Mouse (Mus musculus) bone marrow, adult 2 months (tissue): ENCODE data around the gene Pcsk5. TPM values are rescaled to one million over a fixed set of nuclear protein-coding genes. Genes with fewer than 3 reads are reported as not detected.

Experiments used
- H3K27ac ChIP-seq: fragments of 200-500 bp; 2 replicates; pipeline ENCODE4 v1.5.1; 2012; ENCODE audit warnings: low read depth, mild to moderate bottlenecking, control low read depth, inconsistent platforms, low read length; ENCODE audit not compliant: control insufficient read depth, poor library complexity, insufficient read depth
- H3K4me1 ChIP-seq: fragments of 200-500 bp; 2 replicates; pipeline ENCODE4 v1.6.1; 2011; ENCODE audit warnings: low read length; ENCODE audit not compliant: control insufficient read depth, insufficient read depth
- H3K4me3 ChIP-seq: fragments of 200-500 bp; replicated peaks from 2 replicates; pipeline ENCODE3; 2011; ENCODE audit warnings: mild to moderate bottlenecking, low read depth, low read length, control low read depth; ENCODE audit not compliant: control insufficient read depth
- CTCF ChIP-seq: fragments of 200-500 bp; IDR thresholded peaks from 2 replicates; pipeline ENCODE4 v1.5.1; 2011; ENCODE audit warnings: low read length, control low read depth; ENCODE audit not compliant: control insufficient read depth, insufficient read depth
- POLR2A ChIP-seq: fragments of 200-500 bp; IDR thresholded peaks from 2 replicates; pipeline ENCODE4 v1.6.1; 2011; ENCODE audit warnings: low read depth, mild to moderate bottlenecking, control low read depth, low read length, borderline replicate concordance; ENCODE audit not compliant: control insufficient read depth
- WGBS: fragments of 180-500 bp; shearing (Covaris S2); methylation state at CpG from one replicate; pipeline ENCODE4 v1.1.7; 2018; 5-methylcytosine and 5-hydroxymethylcytosine counted together
- polyA plus RNA-seq: library from polyadenylated mRNA; stranded (reverse); fragments of >200 nt; gene quantifications from 2 replicates; pipeline ENCODE4 v1.2.4, GENCODE M21; 2011; ENCODE audit warnings: low replicate concordance; ENCODE audit not compliant: missing spikeins, insufficient read depth, insufficient read length

The Pcsk5 gene
- polyA plus RNA-seq, 1 experiment, result 0.90 TPM

DNA sequence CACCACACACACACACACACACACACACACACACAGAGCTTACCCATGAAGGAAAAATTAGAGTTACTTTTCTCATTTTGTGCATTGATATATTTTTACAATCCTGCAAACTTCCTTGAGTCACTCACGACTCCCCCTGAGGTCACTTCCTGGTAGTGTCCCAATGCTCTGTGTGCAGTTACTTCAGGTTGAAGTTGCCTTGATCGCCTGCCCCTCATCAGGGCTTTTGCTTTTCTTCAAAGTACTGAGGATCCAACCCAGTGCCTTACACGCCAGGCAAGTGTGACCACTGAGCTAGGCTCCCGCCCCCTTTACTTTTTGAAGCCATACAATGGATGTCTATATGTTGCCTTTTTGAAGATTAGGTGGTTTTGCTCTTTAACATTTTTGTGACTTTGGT is 437.5 kb downstream of the Pcsk5 start:
- TF ChIP-seq POLR2A (no peak), CTCF (no peak)
- Histone ChIP-seq H3K4me3 (no peak overlapping the region), H3K4me1 (peaks cover 1% of the 10 kb centered on the region; the same call in 1 of the 2 replicates), H3K27ac (no peak overlapping the region)
- WGBS, result 76% methylated on average over 4 of the region's 4 CpGs

DNA sequence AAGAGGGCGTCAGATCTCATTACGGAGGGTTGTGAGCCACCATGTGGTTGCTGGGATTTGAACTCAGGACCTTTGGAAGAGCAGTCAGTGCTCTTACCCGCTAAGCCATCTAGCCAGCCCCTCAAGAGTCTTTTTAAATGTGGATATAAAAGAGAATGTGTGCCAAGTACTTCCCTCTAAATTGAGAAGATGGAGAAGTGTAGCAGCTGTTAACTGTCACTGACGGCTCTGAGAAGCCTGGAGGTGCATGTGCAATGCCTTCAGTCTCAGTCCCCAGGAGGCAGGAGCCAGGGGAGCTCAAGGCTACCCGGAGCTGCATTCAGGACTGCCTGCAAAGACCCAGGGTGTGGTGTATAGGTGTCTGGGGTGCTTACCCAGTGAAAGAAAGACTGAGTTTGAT is 439.5 kb downstream of the Pcsk5 start:
- WGBS, result 74% methylated on average over 5 of the region's 5 CpGs
- H3K4me1 ChIP-seq, result peaks cover 1% of the 10 kb centered on the region; the same call in 1 of the 2 replicates
- no peak overlapping the region for H3K27ac ChIP-seq
- TF ChIP-seq CTCF (no peak), POLR2A (no peak)
- no peak overlapping the region for H3K4me3 ChIP-seq

DNA sequence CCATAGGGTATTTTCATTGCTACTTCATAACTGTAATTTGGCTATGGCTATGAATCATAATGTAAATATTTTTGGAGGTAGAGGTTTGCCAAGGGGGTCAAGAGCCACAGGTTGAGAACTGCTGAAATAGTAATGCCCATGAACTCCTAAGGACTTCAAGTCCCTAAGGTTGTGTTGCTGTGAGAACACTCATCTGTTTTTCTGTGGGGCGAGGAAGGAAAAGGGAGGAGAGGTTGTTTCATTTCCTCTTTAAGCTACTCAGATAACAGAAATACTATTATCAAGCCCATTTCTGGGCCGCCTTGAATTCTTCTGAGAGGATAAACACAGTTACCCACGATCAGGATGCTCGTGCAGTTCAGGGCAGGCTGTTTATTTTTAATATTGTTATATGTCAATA is 440.6 kb downstream of the Pcsk5 start:
- no peak overlapping the region for H3K27ac ChIP-seq
- TF ChIP-seq POLR2A (no peak), CTCF (no peak)
- peaks cover 1% of the 10 kb centered on the region; the same call in 1 of the 2 replicates for H3K4me1 ChIP-seq
- WGBS, result 33% methylated on average over 4 of the region's 4 CpGs
- H3K4me3 ChIP-seq, result no peak overlapping the region

DNA sequence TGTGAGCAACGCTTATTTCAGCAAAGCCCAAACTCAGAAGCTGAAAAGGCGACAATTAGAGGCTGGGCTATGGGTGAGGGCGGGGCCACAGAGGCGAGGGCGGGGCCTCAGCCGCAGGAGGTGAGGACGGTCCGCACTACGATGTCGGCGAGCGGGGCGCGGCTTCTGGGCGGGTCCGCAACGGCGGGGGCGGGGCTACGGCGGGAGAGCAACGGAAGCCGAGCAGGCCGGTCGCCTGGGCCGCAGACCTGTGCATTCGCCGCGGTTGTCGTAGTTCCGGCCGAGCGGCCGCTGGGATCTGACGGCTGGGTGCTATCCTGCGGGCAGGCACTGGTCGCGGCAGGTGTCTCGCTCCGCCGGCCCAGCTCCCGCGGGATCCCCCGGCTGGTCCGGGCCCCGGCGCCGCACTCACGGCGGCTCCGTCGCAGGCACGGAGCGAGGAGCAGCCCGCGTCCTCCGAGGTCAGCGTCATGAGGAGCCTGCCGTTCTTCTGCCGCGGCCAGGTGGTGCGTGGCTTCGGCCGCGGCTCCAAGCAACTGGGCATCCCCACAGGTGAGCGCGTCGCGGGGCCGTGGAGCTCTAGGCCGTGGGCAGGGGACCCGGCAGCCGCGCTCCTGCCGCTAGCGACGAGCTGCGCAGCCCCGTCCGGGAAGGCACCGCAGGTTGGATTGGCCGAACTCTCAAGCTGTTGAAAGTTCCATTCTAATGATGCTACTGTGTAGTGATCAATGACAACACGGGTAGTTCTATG is 443.4 kb downstream of the Pcsk5 start, which contains the start of gene Rfk:
Gene Rfk, plus strand, starts transcription at position 203 of the 751 bp plus-strand sequence.
- TF ChIP-seq CTCF (no peak), POLR2A (peak; percentile 94; the same call in 1 of the 2 replicates)
- WGBS, result under 1% methylated on average over 82 of the region's 83 CpGs
- H3K27ac ChIP-seq, result peak within 1 kb of the TSS; percentile 90
- H3K4me1 ChIP-seq, result peaks cover 1% of the 10 kb centered on the region; the same call in 1 of the 2 replicates
- H3K4me3 ChIP-seq, result peak within 1 kb of the TSS; percentile 68

DNA sequence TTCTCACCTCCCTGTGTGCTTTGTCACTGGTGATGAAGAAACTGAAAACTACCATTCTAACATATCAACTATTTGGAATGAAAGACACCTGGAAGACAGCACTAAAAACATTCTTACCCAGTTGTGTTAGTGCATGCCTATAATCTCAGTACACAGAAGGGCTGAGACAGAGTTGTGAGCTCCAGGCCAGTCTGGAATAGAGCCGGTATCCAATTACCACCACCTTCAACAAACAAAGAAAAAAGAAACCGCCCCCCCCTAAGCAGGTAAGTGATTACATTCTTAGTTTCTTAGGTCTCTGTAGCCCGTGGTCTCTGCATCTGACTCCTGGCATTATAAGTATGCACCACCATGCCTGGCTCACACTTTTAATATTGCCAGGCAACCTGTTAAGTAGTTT is 444.6 kb downstream of the Pcsk5 start:
- Histone ChIP-seq H3K27ac (no peak overlapping the region), H3K4me1 (peaks cover 1% of the 10 kb centered on the region; the same call in 1 of the 2 replicates), H3K4me3 (no peak overlapping the region)
- 55% methylated on average over 3 of the region's 3 CpGs for WGBS
- no peak for TF ChIP-seq POLR2A
- no peak for TF ChIP-seq CTCF

DNA sequence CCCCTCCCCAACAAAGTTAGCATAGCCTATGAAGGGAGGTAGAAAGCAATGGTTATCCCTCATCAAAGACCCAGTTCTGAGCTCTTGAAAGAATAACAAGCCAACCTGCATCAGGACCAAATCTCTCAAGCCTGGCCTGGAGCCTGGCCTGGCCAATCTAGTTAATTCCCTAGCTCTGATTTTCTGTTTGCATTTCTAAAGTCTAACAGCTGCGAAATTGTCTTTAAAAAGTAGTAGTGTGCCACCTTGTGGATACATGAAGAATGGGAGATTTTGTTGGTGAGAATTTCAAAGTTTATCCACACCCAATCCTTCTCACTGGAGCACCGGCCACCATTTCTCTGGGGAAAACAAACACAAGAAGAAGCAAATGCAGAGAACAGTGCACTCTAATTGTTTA is 449.0 kb downstream of the Pcsk5 start:
- H3K27ac ChIP-seq, result no peak overlapping the region
- TF ChIP-seq POLR2A (no peak), CTCF (no peak)
- H3K4me1 ChIP-seq, result no peaks in the 10 kb centered on the region; the same call in 1 of the 2 replicates
- H3K4me3 ChIP-seq, result no peak overlapping the region
- WGBS, result 6% methylated on average over 2 of the region's 2 CpGs

DNA sequence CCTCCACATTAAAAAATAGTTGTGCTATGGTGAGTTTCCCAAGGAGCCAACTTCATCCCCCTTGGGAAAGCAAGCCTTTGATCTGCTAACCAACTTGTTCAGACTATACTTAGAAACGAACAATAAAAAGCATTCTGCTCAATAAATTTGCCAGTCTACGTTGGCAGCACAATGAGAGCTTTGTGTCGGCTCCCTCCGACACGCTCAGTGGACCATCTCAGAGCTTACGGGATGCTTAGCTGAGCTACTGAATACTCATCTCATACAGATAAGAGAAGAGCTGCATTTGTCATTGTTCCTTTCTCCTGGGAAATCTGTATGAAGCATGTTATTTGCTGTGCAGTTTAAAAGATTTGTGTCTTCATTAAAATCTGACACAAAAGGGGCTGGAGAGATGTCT is 451.0 kb downstream of the Pcsk5 start:
- 74% methylated on average over 6 of the region's 6 CpGs for WGBS
- H3K4me1 ChIP-seq, result no peaks in the 10 kb centered on the region; the same call in 1 of the 2 replicates
- TF ChIP-seq POLR2A (no peak), CTCF (no peak)
- no peak overlapping the region for H3K4me3 ChIP-seq
- H3K27ac ChIP-seq, result no peak overlapping the region

DNA sequence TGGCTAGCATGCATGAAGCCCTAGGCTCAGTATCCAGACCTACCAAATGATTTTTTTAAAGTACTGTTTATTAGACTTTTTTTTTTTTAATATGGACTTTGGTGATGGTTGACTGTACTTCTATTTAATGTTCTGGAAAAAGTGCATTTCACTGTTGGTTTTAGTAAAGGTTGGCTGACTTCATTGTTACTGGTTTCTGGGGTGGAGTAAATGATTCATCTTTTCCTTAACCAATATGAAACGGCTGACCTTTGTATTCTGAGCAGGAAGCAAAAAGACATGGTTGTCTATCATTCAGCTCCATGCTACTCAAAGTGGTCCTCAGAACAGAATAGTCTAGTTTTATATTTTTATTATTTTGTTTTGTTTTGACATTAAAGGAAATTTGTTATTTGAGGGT is 452.0 kb downstream of the Pcsk5 start:
- Histone ChIP-seq H3K4me3 (no peak overlapping the region), H3K27ac (no peak overlapping the region), H3K4me1 (no peaks in the 10 kb centered on the region; the same call in 1 of the 2 replicates)
- WGBS, result 26% methylated on average over 1 of the region's 1 CpGs
- TF ChIP-seq CTCF, result no peak
- TF ChIP-seq POLR2A, result no peak
